In genomic region chr5:123720328-123721311, GRCm38 (mm10) we compare ENCODE assay signal across 8 mouse cellular contexts. TPM values are rescaled to one million over a fixed set of nuclear protein-coding genes. Genes with fewer than 3 reads are reported as not detected.
DNase-seq lines count a peak whose midpoint lies in the region; ATAC-seq lines count a peak whose summit lies in the region.

Zcchc8 (minus strand) TSS chr5:123721100.

- H3K36me3 ChIP-seq in lung, embryonic 16.5 days (ENCODE audit: control insufficient read depth, insufficient read depth, low read length), result no peaks in the 10 kb centered on the region

- no peaks in the 10 kb centered on the region for H3K27me3 ChIP-seq in lung, embryonic 16.5 days (ENCODE audit: control insufficient read depth, insufficient read depth, low read depth, low read length)

- ATAC-seq in hematopoietic stem cell, adult 5-6 weeks (replicated peaks in 1 of 2; ENCODE audit: insufficient read depth in 1 of 2, low FRiP score in 2 of 2, low TSS enrichment in 1 of 2, low read depth in 1 of 2, poor library complexity in 2 of 2, severe bottlenecking in 2 of 2), result peak; percentile 99 to 100
- ATAC-seq in lung, embryonic 16.5 days (ENCODE audit: low read depth), result peak; percentile 100

- peak within 1 kb of the TSS; percentile 72 for H3K4me2 ChIP-seq in lung, embryonic 16.5 days (ENCODE audit: low read depth, low read length)

- under 1% methylated on average over 83 of the region's 83 CpGs for WGBS in lung, embryonic 16.5 days

- peak; percentile 94 for DNase-seq in MEL-GATA-1-ER (ENCODE audit: extremely low read depth, low read depth)
- DNase-seq in cerebellum, adult 8-10 months, result peak; percentile 97
- peak; percentile 98 for DNase-seq in forelimb bud, embryonic 11.5 days (ENCODE audit: low read depth, low spot score)
- DNase-seq in layer of hippocampus, adult 9-10 months (ENCODE audit: low spot score), result peak; percentile 96
- peak; percentile 79 for DNase-seq in ovary, postnatal 10 days (ENCODE audit: low spot score)
- peak; percentile 92 for DNase-seq in thymus, postnatal 10 days (ENCODE audit: low spot score in 2 of 2)

- peaks cover 22% of the 10 kb centered on the region for H3K4me1 ChIP-seq in lung, embryonic 16.5 days (replicated peaks; ENCODE audit: control insufficient read depth, insufficient read depth, low read length)

- H3K27ac ChIP-seq in lung, embryonic 16.5 days (ENCODE audit: low read length), result peak within 1 kb of the TSS; percentile 50

- peak within 1 kb of the TSS; percentile 75 for H3K4me3 ChIP-seq in lung, embryonic 16.5 days (ENCODE audit: low read length)

- peak within 1 kb of the TSS; percentile 91 for H3K9ac ChIP-seq in lung, embryonic 16.5 days (ENCODE audit: low read length)

- H3K9me3 ChIP-seq in lung, embryonic 16.5 days (ENCODE audit: control insufficient read depth, low read length), result no peaks in the 10 kb centered on the region

RNA-seq across cellular contexts. Expression of gene Zcchc8, which starts in this region (rescaled TPM):
- 95.3 and 116 TPM in 2 replicates for total RNA-seq in hematopoietic stem cell, adult 5-6 weeks (2017)
- polyA plus RNA-seq in lung, embryonic 16.5 days (2015; fragmentation: Nextera tagmentation; extraction: Ambion mirVana), result 75.9 and 76.4 TPM in 2 replicates

Comparison
In these comparisons a context has a peak if more than half of its experiments do, and no peak if none do; other contexts are left out.
1. Peak in every context shown above with its lines: DNase-seq, ATAC-seq, H3K4me3 ChIP-seq and H3K27ac ChIP-seq.